Mouse (Mus musculus): ENCODE results near the gene Unc79. TPM values are rescaled to one million over a fixed set of nuclear protein-coding genes. Genes with fewer than 3 reads are reported as not detected.

The Unc79 gene
- polyA plus RNA-seq, 1 experiment: 2.0 TPM

- Histone ChIP-seq H3K4me1 (ENCODE audit: control insufficient read depth, insufficient read depth, low read length) (peaks cover 2% of the 10 kb centered on the region), H3K27ac (ENCODE audit: control insufficient read depth, insufficient read depth, low read depth, low read length) (no peak overlapping the region), H3K36me3 (ENCODE audit: control insufficient read depth, insufficient read depth, low read length) (no peaks in the 10 kb centered on the region), H3K27me3 (ENCODE audit: control insufficient read depth, insufficient read depth, low read length) (no peaks in the 10 kb centered on the region), H3K4me3 (ENCODE audit: control insufficient read depth, low read depth, low read length) (no peak overlapping the region)
- TF ChIP-seq POLR2A (IDR thresholded peaks at IDR 0.05; ENCODE audit: control insufficient read depth, low read depth, low read length): no peak
- no peak for TF ChIP-seq CTCF (IDR thresholded peaks at IDR 0.05; ENCODE audit: control insufficient read depth, insufficient read depth, insufficient replicate concordance, low read depth, low read length)
Measured at GRCm38 (mm10) chr12:103062133-103062532, 113.5 kb downstream of the Unc79 start.

GRCm38 (mm10) chr12:103064944-103065343, 116.3 kb downstream of the Unc79 start:
- H3K27ac ChIP-seq (ENCODE audit: control insufficient read depth, insufficient read depth, low read depth, low read length): no peak overlapping the region
- H3K27me3 ChIP-seq (ENCODE audit: control insufficient read depth, insufficient read depth, low read length): no peaks in the 10 kb centered on the region
- TF ChIP-seq POLR2A (IDR thresholded peaks at IDR 0.05; ENCODE audit: control insufficient read depth, low read depth, low read length): no peak
- no peak for TF ChIP-seq CTCF (IDR thresholded peaks at IDR 0.05; ENCODE audit: control insufficient read depth, insufficient read depth, insufficient replicate concordance, low read depth, low read length)
- H3K4me1 ChIP-seq (ENCODE audit: control insufficient read depth, insufficient read depth, low read length): no peaks in the 10 kb centered on the region
- no peaks in the 10 kb centered on the region for H3K36me3 ChIP-seq (ENCODE audit: control insufficient read depth, insufficient read depth, low read length)
- H3K4me3 ChIP-seq (ENCODE audit: control insufficient read depth, low read depth, low read length): no peak overlapping the region

GRCm38 (mm10) chr12:103068161-103068560, 119.5 kb downstream of the Unc79 start:
- no peak overlapping the region for H3K4me3 ChIP-seq (ENCODE audit: control insufficient read depth, low read depth, low read length)
- no peaks in the 10 kb centered on the region for H3K36me3 ChIP-seq (ENCODE audit: control insufficient read depth, insufficient read depth, low read length)
- no peak for TF ChIP-seq POLR2A (IDR thresholded peaks at IDR 0.05; ENCODE audit: control insufficient read depth, low read depth, low read length)
- no peak for TF ChIP-seq CTCF (IDR thresholded peaks at IDR 0.05; ENCODE audit: control insufficient read depth, insufficient read depth, insufficient replicate concordance, low read depth, low read length)
- no peaks in the 10 kb centered on the region for H3K4me1 ChIP-seq (ENCODE audit: control insufficient read depth, insufficient read depth, low read length)
- no peak overlapping the region for H3K27ac ChIP-seq (ENCODE audit: control insufficient read depth, insufficient read depth, low read depth, low read length)
- no peaks in the 10 kb centered on the region for H3K27me3 ChIP-seq (ENCODE audit: control insufficient read depth, insufficient read depth, low read length)

GRCm38 (mm10) chr12:103069565-103069964, 120.9 kb downstream of the Unc79 start:
- Histone ChIP-seq H3K36me3 (ENCODE audit: control insufficient read depth, insufficient read depth, low read length) (no peaks in the 10 kb centered on the region), H3K27me3 (ENCODE audit: control insufficient read depth, insufficient read depth, low read length) (no peaks in the 10 kb centered on the region), H3K4me1 (ENCODE audit: control insufficient read depth, insufficient read depth, low read length) (no peaks in the 10 kb centered on the region), H3K4me3 (ENCODE audit: control insufficient read depth, low read depth, low read length) (no peak overlapping the region), H3K27ac (ENCODE audit: control insufficient read depth, insufficient read depth, low read depth, low read length) (no peak overlapping the region)
- TF ChIP-seq CTCF (IDR thresholded peaks at IDR 0.05; ENCODE audit: control insufficient read depth, insufficient read depth, insufficient replicate concordance, low read depth, low read length) (no peak), POLR2A (IDR thresholded peaks at IDR 0.05; ENCODE audit: control insufficient read depth, low read depth, low read length) (no peak)

GRCm38 (mm10) chr12:103073953-103074352, 125.3 kb downstream of the Unc79 start:
- H3K27ac ChIP-seq (ENCODE audit: control insufficient read depth, insufficient read depth, low read depth, low read length): no peak overlapping the region
- no peaks in the 10 kb centered on the region for H3K36me3 ChIP-seq (ENCODE audit: control insufficient read depth, insufficient read depth, low read length)
- TF ChIP-seq POLR2A (IDR thresholded peaks at IDR 0.05; ENCODE audit: control insufficient read depth, low read depth, low read length): no peak

DNA sequence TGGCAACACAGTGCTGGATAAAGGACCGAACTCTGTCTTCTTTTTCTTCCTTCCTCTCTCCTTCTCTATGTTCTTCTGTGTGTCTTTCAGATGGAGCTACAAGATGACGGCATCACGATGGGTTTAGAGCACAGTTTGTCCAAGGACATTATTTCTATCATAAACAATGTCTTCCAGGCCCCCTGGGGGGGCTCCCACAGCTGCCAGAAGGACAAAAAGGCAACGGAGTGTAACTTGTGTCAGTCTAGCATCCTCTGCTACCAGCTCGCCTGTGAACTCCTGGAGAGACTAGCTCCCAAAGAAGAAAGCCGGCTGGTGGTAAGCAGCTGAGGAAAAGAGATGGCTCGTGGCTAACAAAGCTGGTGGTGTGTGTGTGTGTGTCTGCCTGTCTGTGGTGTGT, 130.1 kb downstream of the Unc79 start:
- no peaks in the 10 kb centered on the region for H3K27me3 ChIP-seq (ENCODE audit: control insufficient read depth, insufficient read depth, low read length)
- H3K27ac ChIP-seq (ENCODE audit: control insufficient read depth, insufficient read depth, low read depth, low read length): no peak overlapping the region
- TF ChIP-seq POLR2A (IDR thresholded peaks at IDR 0.05; ENCODE audit: control insufficient read depth, low read depth, low read length) (no peak), CTCF (IDR thresholded peaks at IDR 0.05; ENCODE audit: control insufficient read depth, insufficient read depth, insufficient replicate concordance, low read depth, low read length) (no peak)
- no peaks in the 10 kb centered on the region for H3K36me3 ChIP-seq (ENCODE audit: control insufficient read depth, insufficient read depth, low read length)
- no peaks in the 10 kb centered on the region for H3K4me1 ChIP-seq (ENCODE audit: control insufficient read depth, insufficient read depth, low read length)
- no peak overlapping the region for H3K4me3 ChIP-seq (ENCODE audit: control insufficient read depth, low read depth, low read length)

More at GRCm38 (mm10) chr12:103073953-103074352, 125.3 kb downstream of the Unc79 start:
- no peak overlapping the region for H3K4me3 ChIP-seq (ENCODE audit: control insufficient read depth, low read depth, low read length)
- no peaks in the 10 kb centered on the region for H3K4me1 ChIP-seq (ENCODE audit: control insufficient read depth, insufficient read depth, low read length)
- H3K27me3 ChIP-seq (ENCODE audit: control insufficient read depth, insufficient read depth, low read length): no peaks in the 10 kb centered on the region

DNA sequence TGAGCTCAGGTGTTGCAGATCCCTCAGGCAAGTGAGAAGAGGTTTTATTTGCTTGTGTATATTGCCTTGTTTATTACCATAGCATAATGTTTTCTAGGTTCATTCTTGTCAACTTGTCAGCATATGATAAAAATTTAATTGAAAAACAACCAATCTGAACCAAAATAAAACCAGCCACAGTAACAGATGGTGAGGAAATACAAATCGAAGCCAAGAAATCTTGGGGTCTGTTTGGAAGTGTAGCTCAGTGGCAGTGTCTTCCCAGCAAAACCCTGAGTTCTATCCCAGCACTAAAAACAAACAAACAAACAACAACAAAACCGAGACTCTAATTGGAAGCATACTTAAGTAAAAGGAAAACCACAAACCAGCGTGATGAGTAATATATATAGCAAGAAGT, 131.4 kb downstream of the Unc79 start:
- TF ChIP-seq POLR2A (IDR thresholded peaks at IDR 0.05; ENCODE audit: control insufficient read depth, low read depth, low read length): no peak
- TF ChIP-seq CTCF (IDR thresholded peaks at IDR 0.05; ENCODE audit: control insufficient read depth, insufficient read depth, insufficient replicate concordance, low read depth, low read length): no peak
- no peaks in the 10 kb centered on the region for H3K36me3 ChIP-seq (ENCODE audit: control insufficient read depth, insufficient read depth, low read length)
- H3K27ac ChIP-seq (ENCODE audit: control insufficient read depth, insufficient read depth, low read depth, low read length): no peak overlapping the region
- no peaks in the 10 kb centered on the region for H3K27me3 ChIP-seq (ENCODE audit: control insufficient read depth, insufficient read depth, low read length)
- no peak overlapping the region for H3K4me3 ChIP-seq (ENCODE audit: control insufficient read depth, low read depth, low read length)
- no peaks in the 10 kb centered on the region for H3K4me1 ChIP-seq (ENCODE audit: control insufficient read depth, insufficient read depth, low read length)

DNA sequence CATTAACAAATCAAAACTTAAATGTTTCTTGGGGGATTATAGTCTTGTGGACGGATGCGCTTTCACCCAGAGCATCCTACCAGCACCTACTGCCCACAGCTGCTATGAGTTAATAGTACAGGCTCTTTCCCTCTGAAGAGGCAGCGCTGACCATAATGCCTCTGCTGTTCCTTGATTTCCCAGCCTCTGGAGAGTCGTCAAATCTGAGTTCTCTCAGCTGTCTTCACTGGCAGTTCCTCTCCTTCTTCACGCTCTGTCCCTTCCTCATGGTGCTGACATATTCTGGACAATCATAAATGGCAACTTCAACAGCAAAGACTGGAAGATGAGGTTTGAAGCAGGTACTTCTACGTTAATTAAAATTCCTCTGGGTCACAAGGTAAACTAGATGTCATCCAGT, 143.2 kb downstream of the Unc79 start:
- TF ChIP-seq POLR2A (IDR thresholded peaks at IDR 0.05; ENCODE audit: control insufficient read depth, low read depth, low read length): no peak
- no peak for TF ChIP-seq CTCF (IDR thresholded peaks at IDR 0.05; ENCODE audit: control insufficient read depth, insufficient read depth, insufficient replicate concordance, low read depth, low read length)
- Histone ChIP-seq H3K27me3 (ENCODE audit: control insufficient read depth, insufficient read depth, low read length) (no peaks in the 10 kb centered on the region), H3K27ac (ENCODE audit: control insufficient read depth, insufficient read depth, low read depth, low read length) (no peak overlapping the region), H3K4me3 (ENCODE audit: control insufficient read depth, low read depth, low read length) (no peak overlapping the region), H3K36me3 (ENCODE audit: control insufficient read depth, insufficient read depth, low read length) (no peaks in the 10 kb centered on the region), H3K4me1 (ENCODE audit: control insufficient read depth, insufficient read depth, low read length) (no peaks in the 10 kb centered on the region)
